Mouse (Mus musculus): ENCODE measurements at regions not wholly inside any gene's neighbourhood (a gene's known extent, or its start where the extent isn't known, plus 50 kb on each side); places are given as distances from the start of the nearest gene placed in this dataset.
"Not testable (repeated sequence)": the region's sequence is repeated elsewhere in the genome, so short reads cannot be mapped to it uniquely, and the experiment has no call there.

- DNase-seq (ENCODE audit: low spot score), result no peak
Measured at GRCm38 (mm10) chr2:92806481-92807195, 108.3 kb upstream of the Syt13 start.

- DNase-seq (ENCODE audit: low spot score), result no peak
Measured at GRCm38 (mm10) chr2:92807404-92807803, 107.5 kb upstream of the Syt13 start.

GRCm38 (mm10) chr2:92808121-92808520 lies 106.8 kb upstream of the Syt13 start:
- DNase-seq (ENCODE audit: low spot score), result no peak

- DNase-seq (ENCODE audit: low spot score), result no peak
Measured at GRCm38 (mm10) chr2:92809226-92809625, 105.7 kb upstream of the Syt13 start.

DNA sequence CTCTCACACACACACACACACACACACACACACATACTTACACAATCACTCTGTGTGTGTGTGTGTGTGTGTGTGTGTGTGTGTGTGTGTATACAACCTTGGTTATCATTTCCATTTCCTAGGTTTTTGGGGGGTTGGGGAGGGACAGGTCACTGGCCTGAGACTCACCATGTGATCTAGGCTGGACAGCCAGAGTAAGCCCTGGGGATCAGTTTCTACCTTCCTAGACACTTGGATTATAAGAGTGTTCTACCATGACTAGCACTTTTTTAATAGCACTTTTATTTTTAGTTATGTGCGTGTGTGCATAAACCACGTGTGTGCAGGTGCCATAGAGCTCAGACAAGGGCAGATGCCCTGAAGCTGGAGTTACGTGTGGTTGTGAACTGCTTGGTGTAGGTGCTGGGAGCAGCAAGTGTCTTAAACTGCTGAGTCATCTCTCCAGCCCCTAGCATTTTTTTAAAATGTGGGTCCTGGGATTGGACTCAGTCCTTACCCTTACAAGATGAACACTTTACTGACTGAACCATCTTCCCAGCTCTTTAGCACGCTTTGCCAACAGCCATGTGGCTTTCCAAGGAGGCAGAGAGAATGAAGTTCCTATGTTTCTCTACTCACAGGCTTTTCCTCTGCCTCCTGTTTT lies 105.1 kb upstream of the Syt13 start:
- DNase-seq (ENCODE audit: low spot score), result no peak

GRCm38 (mm10) chr2:92810956-92811355 lies 103.9 kb upstream of the Syt13 start:
- DNase-seq (ENCODE audit: low spot score), result not testable (repeated sequence)

GRCm38 (mm10) chr2:92813028-92813427 lies 101.9 kb upstream of the Syt13 start:
- DNase-seq (ENCODE audit: low spot score), result no peak

GRCm38 (mm10) chr2:92819586-92819985 lies 95.3 kb upstream of the Syt13 start:
- DNase-seq (ENCODE audit: low spot score), result no peak

DNA sequence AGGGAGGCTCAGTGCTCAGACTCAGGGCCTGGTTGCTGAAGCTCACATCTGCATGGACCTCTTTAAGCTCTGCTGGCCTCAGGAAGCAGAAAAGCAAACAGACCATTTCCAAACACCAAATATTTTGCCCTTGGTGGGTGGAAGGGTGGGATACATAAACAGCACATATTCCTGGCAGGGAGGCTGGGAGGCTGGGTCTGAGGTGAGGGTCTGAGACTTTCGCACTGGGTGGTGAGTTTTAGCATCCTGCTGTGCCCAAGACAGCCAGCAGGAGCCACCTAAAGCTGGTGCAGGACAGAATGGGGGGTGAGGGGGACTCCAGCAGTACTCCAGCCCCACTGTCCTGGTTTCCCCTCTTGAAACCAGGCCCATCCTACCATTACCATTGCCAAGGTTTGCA lies 90.6 kb upstream of the Syt13 start:
- DNase-seq (ENCODE audit: low spot score), result no peak

DNA sequence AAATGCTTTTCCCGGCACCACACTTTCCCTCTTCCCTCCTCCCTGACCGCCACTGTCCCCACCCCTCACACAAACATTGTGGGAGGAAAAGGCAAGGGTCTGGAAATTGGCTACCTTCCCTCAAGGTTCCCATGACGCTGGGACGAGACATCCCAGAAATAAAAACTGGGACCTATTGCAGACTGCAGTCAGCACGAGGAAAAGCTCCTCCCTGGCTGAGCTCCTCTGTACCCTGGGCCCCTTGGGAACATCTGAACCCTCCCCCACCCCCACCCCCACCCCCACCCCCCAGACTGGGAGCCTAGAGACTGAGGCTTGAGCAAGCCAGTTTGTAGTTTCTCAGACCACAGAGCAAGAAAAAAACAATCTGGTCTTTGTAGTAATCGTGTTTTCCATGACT lies 89.5 kb upstream of the Syt13 start:
- no peak for DNase-seq (ENCODE audit: low spot score)

DNA sequence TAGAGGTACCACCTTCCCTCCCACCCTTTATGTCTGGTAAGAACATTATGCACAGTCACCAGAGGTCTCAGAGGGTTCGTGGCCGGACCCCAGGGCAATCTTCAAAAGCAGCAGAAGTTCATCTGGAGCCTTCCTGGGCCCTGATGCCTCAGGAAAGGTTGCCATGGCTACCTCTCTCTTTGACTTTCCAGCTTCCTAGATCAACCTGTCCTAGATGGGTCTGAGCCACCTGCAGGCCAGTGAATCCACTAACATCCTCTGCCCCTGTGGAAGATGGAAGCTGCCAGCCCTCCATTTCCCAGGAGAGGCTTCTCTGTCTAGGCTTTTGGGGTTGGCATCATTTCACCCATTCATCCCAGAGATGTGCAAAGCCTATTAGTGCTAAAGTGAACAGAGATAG lies 84.8 kb upstream of the Syt13 start:
- DNase-seq (ENCODE audit: low spot score), result no peak

GRCm38 (mm10) chr2:92831784-92832183 lies 83.1 kb upstream of the Syt13 start:
- DNase-seq (ENCODE audit: low spot score), result no peak

DNA sequence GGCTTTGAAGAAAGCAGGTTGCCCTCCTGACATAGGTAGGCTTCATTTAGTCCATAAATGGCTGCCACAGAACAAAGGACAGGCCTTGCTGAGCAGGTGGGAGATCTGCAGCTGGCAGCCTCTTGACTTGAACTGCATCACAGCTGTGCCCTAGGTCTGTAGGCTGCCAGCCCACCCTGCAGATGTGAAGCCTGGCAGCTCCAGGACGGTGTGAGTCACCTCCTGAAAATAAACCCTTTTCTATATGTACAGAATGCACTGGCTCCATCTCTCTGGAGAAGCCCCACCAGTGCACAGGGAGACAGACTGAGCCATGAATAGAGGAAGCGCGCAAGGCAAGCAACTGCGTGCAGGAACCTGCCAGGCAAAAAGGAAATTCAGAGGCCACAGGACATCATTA lies 78.7 kb upstream of the Syt13 start:
- DNase-seq (ENCODE audit: low spot score), result no peak

- no peak for DNase-seq (ENCODE audit: low spot score)
Measured at GRCm38 (mm10) chr2:92838012-92838411, 76.9 kb upstream of the Syt13 start.

- DNase-seq (ENCODE audit: low spot score), result no peak
Measured at GRCm38 (mm10) chr2:92840009-92840408, 74.9 kb upstream of the Syt13 start.

DNA sequence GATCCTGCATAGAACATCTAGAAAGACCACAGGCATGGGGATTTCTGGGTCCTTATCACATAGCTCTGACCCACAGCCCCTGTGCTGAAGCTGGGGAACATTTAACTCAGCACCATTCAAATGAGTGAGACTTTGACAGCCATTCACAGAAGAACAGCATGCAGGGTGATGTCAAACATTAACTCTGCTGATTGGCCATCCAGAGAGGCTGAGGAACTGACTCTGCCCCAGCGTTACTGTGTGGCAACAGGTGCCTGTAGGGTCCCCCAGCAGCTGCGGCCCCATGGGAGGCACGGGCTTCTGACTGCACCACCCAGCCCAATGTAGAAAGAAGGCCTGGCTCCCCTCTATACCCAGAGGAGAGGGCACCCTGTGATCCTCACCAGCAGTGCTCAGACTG lies 73.3 kb upstream of the Syt13 start:
- no peak for DNase-seq (ENCODE audit: low spot score)

DNA sequence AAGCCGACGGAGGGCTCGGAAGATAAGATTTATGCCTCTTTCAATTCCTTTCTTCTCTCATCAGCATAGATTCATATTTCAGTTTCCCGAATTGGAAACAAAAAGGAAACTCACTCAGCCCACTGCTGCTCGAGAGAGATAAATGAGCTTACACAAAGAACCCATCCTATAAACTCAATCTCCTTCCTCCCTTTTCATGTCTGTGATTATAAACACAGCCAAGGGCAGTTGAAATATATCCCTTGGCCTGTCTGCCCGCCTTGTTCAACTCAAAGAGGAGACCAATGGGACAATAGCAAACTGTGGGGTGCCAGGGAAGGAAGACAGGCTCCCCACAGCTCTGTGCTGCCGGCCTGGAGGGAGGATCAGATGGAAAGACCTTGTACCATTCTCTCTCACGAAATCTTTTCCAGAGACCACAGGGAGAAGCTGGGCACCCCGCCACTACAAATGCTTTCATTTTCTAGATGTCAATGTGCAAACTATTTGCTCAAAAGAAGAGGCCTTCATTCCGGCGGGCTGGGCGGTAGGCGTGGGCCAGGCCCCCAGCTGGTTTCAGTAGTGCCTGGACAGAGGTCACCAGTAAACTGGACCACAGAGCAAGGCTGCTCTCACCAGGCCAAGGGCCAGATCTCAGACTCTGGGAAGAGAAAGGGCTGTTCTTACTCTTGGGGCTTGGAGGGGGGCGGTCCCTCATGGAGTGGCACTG lies 69.7 kb upstream of the Syt13 start:
- peak; percentile 49 for DNase-seq (ENCODE audit: low spot score)

GRCm38 (mm10) chr2:92848962-92849361 lies 65.9 kb upstream of the Syt13 start:
- DNase-seq (ENCODE audit: low spot score), result no peak

DNA sequence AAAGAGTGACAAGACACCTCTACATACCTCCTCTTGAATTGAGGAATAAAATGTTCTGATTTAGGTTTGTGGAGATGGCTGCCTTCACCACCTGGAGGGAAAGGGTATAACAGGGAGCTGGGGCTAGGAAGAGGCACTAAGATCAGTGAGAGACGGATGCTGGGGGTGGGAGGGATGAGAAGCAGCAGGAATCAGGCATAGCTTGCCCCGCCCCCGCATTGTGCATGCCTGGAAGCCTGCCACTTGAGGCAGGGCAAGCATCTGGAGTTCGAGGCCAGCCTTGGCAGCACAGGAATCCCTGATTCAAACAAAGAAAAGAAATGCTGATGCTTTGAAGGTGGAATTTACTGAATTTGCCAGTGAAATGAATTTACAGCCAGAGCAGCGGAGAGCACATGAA lies 63.6 kb upstream of the Syt13 start:
- DNase-seq (ENCODE audit: low spot score), result no peak

DNA sequence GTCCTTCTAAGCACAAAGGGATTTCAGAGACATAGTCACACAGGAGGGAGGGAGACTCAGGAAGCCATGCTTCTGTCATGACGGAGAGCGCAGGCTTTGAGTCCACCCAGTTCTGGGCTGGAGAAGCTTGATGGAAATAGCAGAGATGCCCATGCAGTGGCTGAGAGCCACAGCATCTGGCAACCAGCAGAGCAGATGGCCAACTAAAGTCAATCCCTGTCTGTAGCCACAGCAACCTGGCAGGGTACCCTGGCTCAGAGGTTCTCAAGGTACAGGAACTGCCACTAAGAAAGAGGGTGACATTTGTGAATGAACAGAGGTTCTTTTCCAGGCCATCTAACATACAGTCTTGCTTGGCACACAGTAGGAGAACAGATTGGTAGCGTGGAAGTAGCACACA lies 61.7 kb upstream of the Syt13 start:
- no peak for DNase-seq (ENCODE audit: low spot score)

DNA sequence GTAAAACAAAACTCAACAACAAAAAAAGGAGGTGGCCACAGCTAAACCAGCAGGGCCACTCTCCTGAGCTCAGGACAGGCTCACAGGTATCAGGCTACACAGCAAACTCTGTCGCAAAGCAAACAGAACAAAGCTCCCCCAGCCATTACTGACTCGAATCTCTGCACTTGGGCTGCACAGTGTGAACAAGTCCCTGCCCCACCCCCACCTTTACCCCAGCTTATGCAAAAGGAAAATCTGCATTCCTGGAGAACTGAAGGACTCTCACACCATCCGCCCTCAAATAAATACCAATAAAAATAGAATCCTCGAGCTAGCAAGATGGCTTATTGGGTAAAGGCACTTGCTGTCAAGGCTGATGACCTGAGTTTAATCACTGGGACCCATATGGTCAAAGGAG lies 60.6 kb upstream of the Syt13 start:
- no peak for DNase-seq (ENCODE audit: low spot score)

- DNase-seq (ENCODE audit: low spot score), result no peak
Measured at GRCm38 (mm10) chr2:92856047-92856446, 58.9 kb upstream of the Syt13 start.

- DNase-seq (ENCODE audit: low spot score), result no peak
Measured at GRCm38 (mm10) chr2:92860502-92861197, 54.2 kb upstream of the Syt13 start.
